Mouse (Mus musculus) G1E (cell line): ENCODE data around the gene Ctsj.

Experiments used
- CTCF ChIP-seq: IDR thresholded peaks from 2 replicates; pipeline ENCODE4 v1.5.1; 2012; ENCODE audit warnings: low read depth, low read length, inconsistent platforms, mixed read lengths
- GATA1 ChIP-seq: IDR thresholded peaks from 2 replicates; pipeline ENCODE4 v1.6.1; 2012; ENCODE audit warnings: borderline replicate concordance, low read length, inconsistent platforms, mixed read lengths
- GATA2 ChIP-seq: IDR thresholded peaks from 2 replicates; pipeline ENCODE4 v1.6.1; 2012; ENCODE audit warnings: low read depth, low read length, inconsistent platforms, borderline replicate concordance
- POLR2AphosphoS5 ChIP-seq: IDR thresholded peaks from 2 replicates; pipeline ENCODE4 v1.6.1; 2012; ENCODE audit warnings: low read depth, low read length, inconsistent platforms; ENCODE audit not compliant: insufficient replicate concordance
- TAL1 ChIP-seq: conservative IDR thresholded peaks from 2 replicates; pipeline ENCODE4 v1.6.1; 2012; ENCODE audit warnings: low read depth, low read length, inconsistent platforms, mixed read lengths

GRCm38 (mm10) chr13:61021844-61022243, 16.1 kb upstream of the Ctsj start:
- TF ChIP-seq CTCF (no peak), GATA1 (no peak), GATA2 (no peak), TAL1 (no peak), POLR2AphosphoS5 (no peak)
